Mouse (Mus musculus) small intestine, adult 2 months (tissue): ENCODE results near the gene Zfp697. TPM values are rescaled to one million over a fixed set of nuclear protein-coding genes. Genes with fewer than 3 reads are reported as not detected.

Source experiments
- H3K27ac ChIP-seq: fragments of 200-500 bp; 2 replicates; pipeline ENCODE4 v1.5.1; 2012; ENCODE audit warnings: low read depth, low read length, control low read depth, inconsistent platforms; ENCODE audit not compliant: insufficient read depth
- H3K27me3 ChIP-seq: fragments of 200-500 bp; 2 replicates; pipeline ENCODE4 v1.6.1; 2012; ENCODE audit warnings: mild to moderate bottlenecking, moderate library complexity, low read length, inconsistent platforms; ENCODE audit not compliant: control insufficient read depth, insufficient read depth
- H3K36me3 ChIP-seq: fragments of 200-500 bp; 2 replicates; pipeline ENCODE4 v1.6.1; 2012; ENCODE audit warnings: mild to moderate bottlenecking, low read length, control low read depth, inconsistent platforms; ENCODE audit not compliant: control insufficient read depth, insufficient read depth
- H3K4me1 ChIP-seq: fragments of 200-500 bp; 2 replicates; pipeline ENCODE4 v1.6.1; 2012; ENCODE audit warnings: low read length, inconsistent platforms, mixed read lengths; ENCODE audit not compliant: control insufficient read depth, insufficient read depth, insufficient read length
- H3K4me3 ChIP-seq: fragments of 200-500 bp; 2 replicates; pipeline ENCODE4 v1.5.1; 2012; ENCODE audit warnings: low read depth, mild to moderate bottlenecking, control low read depth, inconsistent platforms, low read length, moderate library complexity
- CTCF ChIP-seq: fragments of 200-500 bp; IDR thresholded peaks from 2 replicates; pipeline ENCODE4 v1.5.1; 2012; ENCODE audit warnings: low read depth, mild to moderate bottlenecking, control low read depth, inconsistent platforms, low read length, moderate library complexity, mixed read lengths; ENCODE audit not compliant: insufficient replicate concordance, insufficient read length; ENCODE audit errors: extremely low read depth
- POLR2A ChIP-seq: fragments of 200-500 bp; IDR thresholded peaks from 2 replicates; pipeline ENCODE4 v1.6.1; 2012; ENCODE audit warnings: low read depth, mild to moderate bottlenecking, control low read depth, inconsistent platforms, low read length, moderate library complexity
- WGBS: fragments of 180-500 bp; shearing (Covaris S2); methylation state at CpG from one replicate; pipeline ENCODE4 v1.1.7; 2018; 5-methylcytosine and 5-hydroxymethylcytosine counted together
- polyA plus RNA-seq: library from polyadenylated mRNA; depleted of rRNA; stranded (reverse); fragments of >200 nt; gene quantifications from 2 replicates; pipeline ENCODE4 v1.2.3, GENCODE M21; 2012; rRNA removed

The Zfp697 gene
- polyA plus RNA-seq, 1 experiment: 0.89 TPM

DNA sequence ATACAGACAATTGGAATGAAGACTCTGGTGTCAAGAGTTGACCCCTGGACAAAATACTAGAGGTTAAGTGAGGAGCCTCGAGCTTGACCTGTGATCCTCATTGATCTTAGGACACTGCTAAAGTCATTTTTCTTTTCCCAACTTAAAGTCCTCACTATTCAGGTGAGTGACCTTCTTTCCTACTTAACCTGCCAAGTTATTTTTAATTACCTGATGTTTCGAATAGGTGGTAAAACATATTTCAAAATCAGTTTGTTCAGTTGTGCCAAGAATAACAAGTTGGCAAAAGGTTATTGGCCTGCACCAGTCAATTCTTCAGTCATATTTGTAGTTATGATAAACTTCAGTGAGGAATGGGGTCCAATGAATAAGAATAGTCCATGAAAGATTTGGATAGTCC, 369.9 kb downstream of the Zfp697 start:
- H3K27me3 ChIP-seq: no peaks in the 10 kb centered on the region
- no peaks in the 10 kb centered on the region for H3K4me1 ChIP-seq
- 58% methylated on average over 2 of the region's 2 CpGs for WGBS
- H3K27ac ChIP-seq: no peak overlapping the region
- peaks cover 2% of the 10 kb centered on the region; the same call in 1 of the 2 replicates for H3K36me3 ChIP-seq
- no peak for TF ChIP-seq POLR2A
- TF ChIP-seq CTCF: no peak
- no peak overlapping the region for H3K4me3 ChIP-seq

- WGBS: 48% methylated on average over 3 of the region's 3 CpGs
- Histone ChIP-seq H3K27ac (no peak overlapping the region), H3K4me3 (no peak overlapping the region), H3K4me1 (no peaks in the 10 kb centered on the region), H3K36me3 (no peaks in the 10 kb centered on the region; the same call in 1 of the 2 replicates), H3K27me3 (no peaks in the 10 kb centered on the region)
- TF ChIP-seq POLR2A (no peak), CTCF (no peak)
These were observed 374.6 kb downstream of the Zfp697 start for GRCm38 (mm10) chr3:98756836-98757235.

DNA sequence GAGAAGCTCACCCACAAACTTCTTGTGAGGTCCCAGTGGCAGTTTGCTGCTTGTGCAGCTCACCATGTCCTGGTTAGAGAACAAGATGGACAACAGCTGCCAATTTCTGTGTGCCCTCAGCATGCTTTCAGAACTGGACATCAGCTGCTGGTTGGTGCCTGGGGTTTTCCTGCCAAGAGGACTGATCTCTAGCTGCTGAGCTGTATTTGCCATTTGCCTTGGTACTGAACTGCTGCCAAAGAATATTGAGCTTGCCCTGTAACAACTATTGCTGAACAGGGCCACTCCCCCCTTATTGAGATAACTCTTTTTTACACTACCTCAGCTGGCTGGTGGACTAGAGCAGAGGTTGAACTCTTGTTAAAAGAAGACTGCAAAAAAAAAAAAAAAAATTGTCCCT, 381.9 kb downstream of the Zfp697 start:
- no peak for TF ChIP-seq CTCF
- TF ChIP-seq POLR2A: no peak
- no peaks in the 10 kb centered on the region for H3K27me3 ChIP-seq
- no peaks in the 10 kb centered on the region for H3K36me3 ChIP-seq
- H3K4me1 ChIP-seq: peaks cover 6% of the 10 kb centered on the region; the same call in 1 of the 2 replicates
- H3K4me3 ChIP-seq: no peak overlapping the region
- peak overlapping the region; percentile 39 for H3K27ac ChIP-seq

DNA sequence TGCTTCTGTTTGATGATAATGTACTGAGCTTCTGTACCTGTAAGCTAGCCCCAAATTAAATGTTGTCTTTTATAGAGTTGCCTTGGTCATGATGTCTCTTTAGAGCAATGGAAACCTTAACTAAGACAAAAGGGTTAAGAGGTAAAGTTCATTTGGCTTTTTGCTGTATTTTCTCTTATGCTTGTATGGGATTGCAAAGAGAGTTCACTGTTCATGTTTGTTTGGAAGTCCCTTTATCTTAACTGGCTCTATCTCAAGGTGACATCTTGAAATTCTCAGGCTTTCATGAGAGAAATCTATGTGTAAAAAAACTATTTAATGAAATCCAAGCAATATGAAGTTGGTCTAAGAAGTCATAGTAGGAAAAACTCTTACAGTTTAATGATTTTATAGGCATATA, 398.7 kb downstream of the Zfp697 start:
- Histone ChIP-seq H3K27ac (no peak overlapping the region), H3K36me3 (no peaks in the 10 kb centered on the region), H3K27me3 (no peaks in the 10 kb centered on the region), H3K4me1 (peaks cover 3% of the 10 kb centered on the region; the same call in 1 of the 2 replicates), H3K4me3 (no peak overlapping the region)
- no peak for TF ChIP-seq CTCF
- no peak for TF ChIP-seq POLR2A

DNA sequence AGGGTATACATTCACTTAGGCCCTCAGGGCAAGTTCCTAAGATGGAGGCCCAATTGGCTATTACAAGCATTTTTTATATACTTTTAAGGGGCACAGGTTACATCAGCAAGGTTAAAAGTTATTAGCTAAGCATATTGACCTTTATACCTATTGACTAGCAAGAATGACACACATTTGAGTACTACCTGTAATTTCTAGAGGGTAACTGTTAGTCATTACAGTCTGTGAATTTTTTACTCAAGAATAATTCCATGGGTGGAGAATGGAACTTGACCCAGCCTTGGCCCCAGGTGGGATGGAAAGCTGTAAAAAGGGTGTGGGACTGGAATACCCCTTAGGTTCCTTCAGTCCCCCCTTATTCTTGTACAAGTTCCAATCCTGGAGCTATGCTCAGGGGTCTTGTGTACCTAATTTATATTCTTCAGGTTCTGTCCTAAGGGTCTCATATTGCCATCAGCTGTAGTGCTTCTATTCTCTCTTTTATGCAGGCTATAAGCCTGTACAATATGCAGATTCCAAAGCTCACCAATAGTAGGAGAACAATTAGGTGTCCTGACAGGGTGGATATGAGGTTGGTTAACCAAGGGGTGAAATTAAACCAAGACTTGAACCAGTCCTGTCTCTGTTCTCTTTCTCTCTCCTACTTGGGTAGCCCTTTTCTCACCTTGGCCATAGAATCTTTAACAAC, 400.1 kb downstream of the Zfp697 start:
- Histone ChIP-seq H3K4me1 (peaks cover 6% of the 10 kb centered on the region; the same call in 1 of the 2 replicates), H3K27me3 (no peaks in the 10 kb centered on the region), H3K4me3 (no peak overlapping the region), H3K36me3 (no peaks in the 10 kb centered on the region), H3K27ac (no peak overlapping the region; the same call in 1 of the 2 replicates)
- TF ChIP-seq CTCF (no peak), POLR2A (no peak)

GRCm38 (mm10) chr3:98786551-98786950, 404.3 kb downstream of the Zfp697 start:
- no peak overlapping the region for H3K27ac ChIP-seq

More at GRCm38 (mm10) chr3:98786551-98786950, 404.3 kb downstream of the Zfp697 start:
- Histone ChIP-seq H3K4me1 (peaks cover 6% of the 10 kb centered on the region; the same call in 1 of the 2 replicates), H3K27me3 (no peaks in the 10 kb centered on the region), H3K4me3 (no peak overlapping the region), H3K36me3 (no peaks in the 10 kb centered on the region)
- WGBS: 37% methylated on average over 2 of the region's 2 CpGs
- TF ChIP-seq POLR2A (no peak), CTCF (no peak)

Other genes with a start within 250 kb of the Zfp697 start
- not detected in 2 replicates for gene Adam30, start 221.8 kb upstream of the Zfp697 start, polyA plus RNA-seq
- 30.1 and 67.3 TPM in 2 replicates for gene Reg4, start 160.3 kb upstream of the Zfp697 start, polyA plus RNA-seq
- gene Hmgcs2, start 102.0 kb upstream of the Zfp697 start, polyA plus RNA-seq: 4.2 and 5.1 TPM in 2 replicates
- 18.4 and 35.8 TPM in 2 replicates for gene Phgdh, start 42.5 kb upstream of the Zfp697 start, polyA plus RNA-seq
- gene Gm4450, start 74.7 kb downstream of the Zfp697 start, polyA plus RNA-seq: not detected in 2 replicates
- gene Hsd3b4, start 128.1 kb downstream of the Zfp697 start, polyA plus RNA-seq: not detected in 2 replicates
- not detected in 2 replicates for gene Gm10681, start 206.3 kb downstream of the Zfp697 start, polyA plus RNA-seq
- not detected in 2 replicates for gene Hsd3b5, start 247.8 kb downstream of the Zfp697 start, polyA plus RNA-seq